Mouse (Mus musculus) WW6 (cell line): ENCODE results near the gene Stc2.

Source experiments
- DNase-seq: peaks from one replicate; pipeline ENCODE4 v3.0.0-alpha.2; 2013; ENCODE audit warnings: low read depth, low spot score

Stc2 gene

GRCm38 (mm10) chr11:31366421-31366820, 3.5 kb downstream of the Stc2 start:
- DNase-seq: no peak

- DNase-seq: no peak
Measured at GRCm38 (mm10) chr11:31365981-31366380, 3.9 kb downstream of the Stc2 start.

GRCm38 (mm10) chr11:31365280-31365679, 4.6 kb downstream of the Stc2 start:
- DNase-seq: no peak

DNA sequence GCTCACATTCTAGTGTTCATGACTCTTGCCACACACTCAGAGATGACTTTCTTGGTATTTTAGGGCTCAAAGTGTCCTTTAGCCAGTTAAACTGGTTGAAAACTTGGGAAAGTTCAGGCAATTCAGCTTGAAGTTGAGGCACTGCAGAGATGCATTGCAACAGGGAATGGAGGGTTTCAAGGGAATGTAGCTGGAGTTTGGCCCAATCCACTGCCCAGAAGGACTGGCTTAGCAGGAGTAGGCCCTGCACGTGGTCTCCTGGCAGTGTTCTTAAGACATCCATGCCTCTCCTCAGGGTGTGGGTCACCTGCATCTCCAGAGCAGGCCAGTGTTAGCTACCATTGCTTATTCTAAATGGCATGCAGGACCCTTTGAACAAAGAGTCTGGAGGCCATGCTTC, 7.0 kb downstream of the Stc2 start:
- DNase-seq: no peak

DNA sequence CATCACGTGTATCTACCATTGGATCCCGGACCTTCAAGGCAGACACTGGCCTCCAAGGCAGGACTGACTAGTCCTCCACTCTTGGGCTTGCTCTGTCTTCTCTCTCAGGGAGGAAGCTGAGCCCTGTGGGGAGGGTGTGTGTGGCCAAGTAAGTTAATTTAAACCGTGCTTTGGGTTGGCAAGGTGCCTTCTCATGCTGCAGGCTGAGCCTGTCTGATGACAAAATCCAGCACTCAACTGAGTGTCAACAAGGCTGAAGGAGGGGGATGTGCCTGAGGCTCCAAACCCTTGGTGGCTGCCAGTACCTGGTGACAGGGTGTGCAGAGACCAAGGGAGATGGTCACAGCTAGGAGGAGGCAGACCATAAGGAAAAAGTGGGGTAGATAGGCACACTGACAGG, 7.5 kb downstream of the Stc2 start:
- no peak for DNase-seq

DNA sequence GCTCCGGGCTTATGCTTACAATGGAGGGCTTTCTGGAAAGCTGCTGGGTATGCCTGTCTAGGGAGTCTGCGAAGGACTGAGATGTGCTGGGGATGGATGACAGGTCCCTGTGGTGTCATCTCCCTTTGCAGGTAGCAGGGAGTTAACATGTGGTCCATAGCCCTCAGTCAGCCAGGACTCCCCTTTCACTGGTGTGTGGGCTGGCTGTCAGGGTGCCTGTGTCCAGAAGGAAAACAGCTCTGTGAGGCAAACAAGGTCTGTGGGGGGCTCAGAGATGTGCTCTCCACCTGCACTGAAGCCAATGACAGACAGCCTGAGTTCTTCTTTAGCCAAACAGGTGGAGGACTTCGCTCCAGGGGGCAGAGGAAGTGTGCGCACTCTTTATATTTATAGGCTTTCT, 8.8 kb downstream of the Stc2 start:
- no peak for DNase-seq

GRCm38 (mm10) chr11:31359283-31359902, 10.5 kb downstream of the Stc2 start:
- DNase-seq: no peak

- no peak for DNase-seq
Measured at GRCm38 (mm10) chr11:31358453-31358852, 11.4 kb downstream of the Stc2 start.

DNA sequence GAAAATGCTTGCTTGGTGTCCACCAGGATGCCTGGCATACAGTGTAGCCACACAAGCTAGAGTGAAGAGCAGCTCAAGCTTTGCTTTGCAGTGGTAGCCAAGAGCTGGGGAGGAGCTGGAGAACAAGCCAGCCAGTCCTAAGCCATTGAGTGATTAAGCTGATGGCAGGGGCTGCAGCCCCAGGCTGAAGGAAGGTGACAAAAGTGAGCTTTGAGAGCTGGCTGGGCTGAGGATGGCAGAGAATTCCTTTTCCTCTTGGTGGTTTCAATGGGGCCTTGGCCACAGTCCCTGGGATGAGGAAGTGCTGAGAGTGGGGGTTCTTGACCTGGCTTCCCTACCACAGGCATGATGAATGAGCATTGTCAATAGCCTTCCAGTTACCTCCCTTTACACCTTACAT, 13.0 kb downstream of the Stc2 start:
- DNase-seq: no peak

DNA sequence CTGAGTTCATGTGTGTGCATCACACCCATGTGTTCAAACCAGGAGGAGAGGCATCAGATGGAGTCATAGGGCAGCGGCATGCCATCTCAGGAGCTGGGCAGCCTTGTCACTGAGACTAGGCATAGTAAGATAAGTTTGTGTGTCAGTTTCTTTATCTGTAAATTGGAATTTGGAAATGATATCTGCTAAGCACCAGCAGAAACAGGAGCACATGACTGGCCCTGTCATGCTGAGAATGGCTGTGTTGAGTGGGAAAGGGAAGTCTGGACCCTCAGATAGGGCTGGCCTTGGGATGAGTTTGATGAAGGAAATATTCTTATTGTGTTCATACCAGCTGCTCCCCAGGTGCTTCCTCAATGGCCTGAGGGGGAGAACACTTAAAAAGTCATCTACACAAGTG, 14.1 kb downstream of the Stc2 start:
- DNase-seq: no peak

GRCm38 (mm10) chr11:31354514-31354913, 15.4 kb downstream of the Stc2 start:
- DNase-seq: no peak
